Mouse (Mus musculus) G1E (cell line): ENCODE data around the gene N4bp2l2. TPM values are rescaled to one million over a fixed set of nuclear protein-coding genes. Genes with fewer than 3 reads are reported as not detected.

Source experiments
- ATAC-seq: 2 replicates; pipeline ENCODE4 v1.8.0; 2016; ENCODE audit warnings: mild to moderate bottlenecking; ENCODE audit not compliant: insufficient number of reproducible peaks, poor library complexity, low FRiP score, severe bottlenecking; ENCODE audit errors: extremely low read depth
- DNase-seq: peaks from one replicate; pipeline ENCODE4 v3.0.0; 2012; ENCODE audit warnings: low spot score
- H3K27me3 ChIP-seq: 2 replicates; pipeline ENCODE4 v1.6.1; 2012; ENCODE audit warnings: mild to moderate bottlenecking, low read length, inconsistent platforms; ENCODE audit not compliant: insufficient read depth
- H3K36me3 ChIP-seq: replicated peaks from 2 replicates; pipeline ENCODE3; 2012; ENCODE audit warnings: mild to moderate bottlenecking, inconsistent platforms
- H3K4me1 ChIP-seq: 2 replicates; pipeline ENCODE4 v1.6.1; 2012; ENCODE audit warnings: low read depth, low read length, inconsistent platforms, mixed read lengths; ENCODE audit not compliant: insufficient read depth
- H3K4me3 ChIP-seq: 2 replicates; pipeline ENCODE4 v1.5.1; 2012; ENCODE audit warnings: low read depth, mild to moderate bottlenecking, inconsistent platforms, low read length, moderate library complexity, mixed read lengths
- H3K9me3 ChIP-seq: replicated peaks from 2 replicates; pipeline ENCODE4 v1.6.1; 2012; ENCODE audit warnings: inconsistent platforms
- CTCF ChIP-seq: IDR thresholded peaks from 2 replicates; pipeline ENCODE4 v1.5.1; 2012; ENCODE audit warnings: low read depth, low read length, inconsistent platforms, mixed read lengths
- GATA1 ChIP-seq: IDR thresholded peaks from 2 replicates; pipeline ENCODE4 v1.6.1; 2012; ENCODE audit warnings: borderline replicate concordance, low read length, inconsistent platforms, mixed read lengths
- GATA2 ChIP-seq: IDR thresholded peaks from 2 replicates; pipeline ENCODE4 v1.6.1; 2012; ENCODE audit warnings: low read depth, low read length, inconsistent platforms, borderline replicate concordance
- POLR2AphosphoS5 ChIP-seq: IDR thresholded peaks from 2 replicates; pipeline ENCODE4 v1.6.1; 2012; ENCODE audit warnings: low read depth, low read length, inconsistent platforms; ENCODE audit not compliant: insufficient replicate concordance
- TAL1 ChIP-seq: conservative IDR thresholded peaks from 2 replicates; pipeline ENCODE4 v1.6.1; 2012; ENCODE audit warnings: low read depth, low read length, inconsistent platforms, mixed read lengths
- polyA plus RNA-seq: library from polyadenylated mRNA; stranded (reverse); fragments of >175 nt; gene quantifications from 2 replicates; pipeline ENCODE4 v1.2.3, GENCODE M21; 2012
- total RNA-seq, 2 experiments: library from RNA; stranded (forward) in 1 of 2; stranded (reverse) in 1 of 2; fragments of 200-1000 nt in 1 of 2; fragments of >200 nt in 1 of 2; fragmentation: Nextera tagmentation in 1 of 2; gene quantifications; 2 replicates each; pipeline ENCODE4 v1.2.3; 2014 to 2017

Gene N4bp2l2
- total and polyA plus RNA-seq, 3 experiments: 38.3 to 159 (median 98.3) TPM

DNA sequence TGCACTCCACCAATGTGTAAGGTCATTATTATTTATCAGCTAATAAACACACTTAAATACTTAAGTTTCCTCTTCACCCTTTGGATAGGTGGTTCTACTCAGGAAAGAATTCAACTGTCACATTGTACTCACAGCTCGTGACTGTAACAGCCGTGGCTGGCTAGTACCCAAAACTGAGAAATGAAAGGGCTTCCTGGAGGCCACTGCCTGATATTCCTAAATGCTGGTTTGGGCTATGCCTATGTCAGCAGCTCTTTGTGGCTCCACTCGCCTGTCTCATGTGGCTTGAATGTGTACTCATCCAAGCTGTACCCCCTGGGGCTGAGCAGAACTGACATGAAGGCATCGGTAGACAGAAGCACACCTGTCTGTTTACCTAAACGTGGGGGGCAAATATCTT is 91.1 kb downstream of the N4bp2l2 start:
- H3K4me1 ChIP-seq: peaks cover 14% of the 10 kb centered on the region
- TF ChIP-seq POLR2AphosphoS5 (no peak), TAL1 (no peak), CTCF (no peak), GATA2 (no peak), GATA1 (no peak)
- no peak overlapping the region for H3K4me3 ChIP-seq
- peaks cover 5% of the 10 kb centered on the region; the same call in 1 of the 2 replicates for H3K27me3 ChIP-seq
- no peaks in the 10 kb centered on the region for H3K9me3 ChIP-seq
- DNase-seq (no peak), ATAC-seq (no peak)
- peaks cover 29% of the 10 kb centered on the region for H3K36me3 ChIP-seq

DNA sequence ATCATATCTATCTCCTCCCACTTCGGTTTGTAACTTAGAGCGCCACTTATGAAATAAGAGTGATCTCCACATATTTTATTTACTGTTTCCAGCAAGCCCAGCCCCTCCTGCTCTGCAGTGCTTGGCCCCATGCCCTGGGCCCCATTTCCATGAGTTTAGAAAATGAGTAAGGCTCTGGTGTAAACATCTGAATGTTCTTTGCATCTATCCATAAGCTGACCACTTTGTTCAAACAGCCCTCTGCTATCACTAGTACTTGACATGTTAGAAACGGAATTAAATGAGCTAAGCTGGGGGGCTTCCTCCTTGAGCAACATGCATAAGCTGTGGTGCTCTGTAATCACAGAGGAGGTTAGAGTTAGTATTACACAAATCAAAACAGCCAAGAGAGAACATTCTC is 91.6 kb downstream of the N4bp2l2 start:
- DNase-seq: no peak
- Histone ChIP-seq H3K9me3 (no peaks in the 10 kb centered on the region), H3K36me3 (peaks cover 33% of the 10 kb centered on the region), H3K4me1 (peaks cover 14% of the 10 kb centered on the region), H3K4me3 (no peak overlapping the region), H3K27me3 (peaks cover 5% of the 10 kb centered on the region; the same call in 1 of the 2 replicates)
- no peak for ATAC-seq
- TF ChIP-seq GATA1 (no peak), POLR2AphosphoS5 (no peak), GATA2 (no peak), CTCF (no peak), TAL1 (no peak)

DNA sequence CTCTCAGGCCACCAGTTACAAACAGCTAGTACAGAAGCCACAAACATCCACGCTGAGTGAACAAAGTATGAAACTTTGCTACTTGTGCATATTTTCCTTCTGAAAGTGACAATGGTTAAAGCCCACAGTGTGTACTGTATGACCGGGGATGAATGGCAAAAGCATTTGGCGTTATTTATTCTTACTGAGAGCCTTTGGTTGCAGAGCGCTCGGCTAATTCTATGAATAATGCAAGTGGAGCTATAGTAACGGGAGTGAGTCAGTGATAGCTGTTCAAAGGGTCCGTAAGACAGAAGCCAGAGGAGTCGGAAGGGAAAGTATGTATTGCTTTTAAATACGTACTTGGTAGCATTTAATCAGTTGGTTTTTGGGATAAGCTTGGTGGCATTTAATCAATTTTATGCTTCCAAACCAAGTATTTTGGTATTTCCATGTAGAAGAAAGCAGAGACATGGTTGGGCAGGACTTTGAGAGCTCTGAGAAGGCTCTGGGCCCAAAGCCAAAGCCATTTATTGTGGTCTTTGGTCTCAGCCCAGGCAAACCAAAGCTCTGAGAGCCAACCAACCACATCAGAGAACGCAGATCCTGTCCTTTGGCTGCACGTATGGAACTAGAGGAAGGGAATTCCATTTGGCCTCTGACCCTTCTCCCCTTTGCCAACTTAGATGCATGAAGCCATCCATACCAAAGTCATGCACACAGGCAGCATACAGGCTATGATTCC is 95.3 kb downstream of the N4bp2l2 start:
- no peaks in the 10 kb centered on the region for H3K27me3 ChIP-seq
- H3K4me1 ChIP-seq: no peaks in the 10 kb centered on the region
- peaks cover 68% of the 10 kb centered on the region for H3K36me3 ChIP-seq
- no peak overlapping the region for H3K4me3 ChIP-seq
- TF ChIP-seq CTCF (no peak), TAL1 (no peak), GATA2 (no peak), POLR2AphosphoS5 (no peak), GATA1 (no peak)
- ATAC-seq (no peak), DNase-seq (no peak)
- no peaks in the 10 kb centered on the region for H3K9me3 ChIP-seq

DNA sequence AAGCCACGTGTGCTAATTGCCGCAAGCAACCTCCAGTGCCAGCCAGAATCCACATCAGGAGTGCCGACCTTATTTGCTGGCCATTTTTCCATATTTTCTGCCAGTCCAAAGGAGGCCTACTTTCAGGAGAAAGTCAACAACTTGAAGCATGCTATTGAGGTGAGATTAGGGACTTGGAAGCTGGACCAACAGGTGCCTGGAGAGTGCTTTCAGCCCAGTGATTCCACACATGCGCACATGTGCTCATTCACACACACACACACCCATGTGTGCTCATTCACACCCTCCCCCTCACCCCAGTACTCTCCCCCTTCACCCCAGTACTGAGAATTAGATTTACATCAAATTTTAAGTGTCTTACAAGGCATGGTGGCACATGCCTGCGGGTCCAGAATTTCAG is 99.0 kb downstream of the N4bp2l2 start:
- Histone ChIP-seq H3K36me3 (peaks cover 89% of the 10 kb centered on the region), H3K27me3 (no peaks in the 10 kb centered on the region), H3K4me1 (no peaks in the 10 kb centered on the region), H3K4me3 (no peak overlapping the region), H3K9me3 (no peaks in the 10 kb centered on the region)
- no peak for ATAC-seq
- TF ChIP-seq GATA2 (no peak), CTCF (no peak), GATA1 (no peak), TAL1 (no peak), POLR2AphosphoS5 (no peak)
- no peak for DNase-seq

DNA sequence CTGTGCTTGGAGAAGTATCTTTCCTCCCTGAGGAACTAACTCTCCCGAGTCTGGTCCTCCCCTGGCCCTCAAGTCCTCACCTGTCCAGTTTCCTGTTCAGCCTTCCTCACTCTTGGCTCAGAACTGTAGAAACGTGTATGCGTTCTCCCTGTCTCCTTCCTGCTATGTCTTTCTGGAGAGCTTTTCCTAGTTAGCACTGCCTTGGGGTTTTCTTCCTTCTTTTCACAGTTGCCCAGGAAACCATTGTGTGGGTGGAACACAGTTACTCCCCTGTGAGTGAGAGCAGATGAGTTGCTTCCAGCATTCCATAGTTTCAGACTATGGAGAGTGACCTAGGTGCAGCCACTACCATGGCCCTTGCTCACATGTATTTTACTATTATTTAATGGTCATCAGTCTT is 99.8 kb downstream of the N4bp2l2 start:
- no peaks in the 10 kb centered on the region for H3K27me3 ChIP-seq
- no peaks in the 10 kb centered on the region for H3K9me3 ChIP-seq
- DNase-seq (no peak), ATAC-seq (no peak)
- TF ChIP-seq GATA2: no peak
- TF ChIP-seq POLR2AphosphoS5: no peak
- no peak for TF ChIP-seq CTCF
- TF ChIP-seq TAL1: no peak
- no peak for TF ChIP-seq GATA1
- no peaks in the 10 kb centered on the region for H3K4me1 ChIP-seq
- H3K4me3 ChIP-seq: no peak overlapping the region
- H3K36me3 ChIP-seq: peaks cover 94% of the 10 kb centered on the region

DNA sequence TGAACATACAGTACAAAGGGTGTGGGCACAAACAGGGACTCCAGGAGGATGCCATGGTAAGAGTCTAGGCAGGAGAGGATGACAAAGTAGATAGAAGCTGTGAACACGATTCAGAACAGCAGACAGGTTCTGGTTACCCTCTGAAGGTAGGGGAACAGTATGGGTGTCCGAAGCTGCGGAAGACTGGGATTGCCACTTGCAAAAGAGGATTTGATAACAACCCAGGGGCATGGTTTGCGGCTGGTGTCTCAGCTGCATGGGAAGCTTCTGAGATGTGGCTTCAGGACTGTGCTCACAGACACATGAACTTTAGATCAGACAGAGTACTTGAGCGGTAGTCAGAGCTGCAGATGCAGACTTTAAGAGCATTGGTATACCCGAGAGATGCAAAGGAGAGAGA is 101.6 kb downstream of the N4bp2l2 start:
- DNase-seq: no peak
- H3K4me1 ChIP-seq: no peaks in the 10 kb centered on the region
- no peak overlapping the region for H3K4me3 ChIP-seq
- peaks cover 95% of the 10 kb centered on the region for H3K36me3 ChIP-seq
- no peaks in the 10 kb centered on the region for H3K9me3 ChIP-seq
- TF ChIP-seq TAL1 (no peak), CTCF (no peak), GATA1 (no peak), POLR2AphosphoS5 (no peak), GATA2 (no peak)
- ATAC-seq: no peak
- H3K27me3 ChIP-seq: no peaks in the 10 kb centered on the region
